Mouse (Mus musculus): ENCODE measurements at regions not wholly inside any gene's neighbourhood (a gene's known extent, or its start where the extent isn't known, plus 50 kb on each side); places are given as distances from the start of the nearest gene placed in this dataset.

DNA sequence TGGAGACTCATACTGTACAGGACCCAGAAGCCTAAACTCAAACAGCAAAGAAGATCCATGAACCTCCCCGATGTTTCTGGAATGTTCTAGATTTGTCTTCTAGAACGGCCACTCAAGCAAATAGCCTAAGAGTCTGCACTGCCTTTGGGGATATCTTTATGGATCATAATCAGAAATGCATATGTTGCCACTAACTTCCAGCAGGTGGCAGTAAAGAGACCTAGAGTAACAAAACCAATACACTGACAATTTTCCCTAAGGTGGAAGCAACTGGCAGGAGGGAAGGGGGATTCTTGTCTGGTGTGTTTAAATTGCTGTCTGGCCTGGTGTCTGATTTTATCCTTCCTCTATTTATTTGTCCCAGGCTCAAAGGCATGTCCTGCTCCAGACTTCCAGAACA lies 69.2 kb upstream of the Cdh5 start:
- TF ChIP-seq CTCF (IDR thresholded peaks at IDR 0.05; ENCODE audit: low read depth, low read length) (no peak), EP300 (IDR thresholded peaks at IDR 0.05; ENCODE audit: insufficient read depth, low read depth, low read length) (no peak), POLR2A (IDR thresholded peaks at IDR 0.05; ENCODE audit: insufficient read depth, low read length) (no peak)
- no peak overlapping the region for H3K4me3 ChIP-seq (ENCODE audit: low read depth, low read length)
- no peaks in the 10 kb centered on the region for H3K4me1 ChIP-seq (ENCODE audit: control insufficient read depth, insufficient read depth, low read length)
- 0 out of 2 replicates have a peak, but pooled peaks cover 4% of the 10 kb centered on the region for H3K27me3 ChIP-seq (ENCODE audit: control insufficient read depth, insufficient read depth, low read length, poor library complexity, severe bottlenecking)
- H3K9me3 ChIP-seq (replicated peaks; ENCODE audit: control insufficient read depth, insufficient read depth, low read length, poor library complexity, severe bottlenecking): peaks cover 20% of the 10 kb centered on the region
- no peak overlapping the region for H3K9ac ChIP-seq (ENCODE audit: low read depth, poor library complexity, severe bottlenecking)
- no peaks in the 10 kb centered on the region for H3K36me3 ChIP-seq (ENCODE audit: control insufficient read depth, insufficient read depth, low read length, poor library complexity, severe bottlenecking)
- H3K27ac ChIP-seq (ENCODE audit: insufficient read depth, low read length): no peak overlapping the region

DNA sequence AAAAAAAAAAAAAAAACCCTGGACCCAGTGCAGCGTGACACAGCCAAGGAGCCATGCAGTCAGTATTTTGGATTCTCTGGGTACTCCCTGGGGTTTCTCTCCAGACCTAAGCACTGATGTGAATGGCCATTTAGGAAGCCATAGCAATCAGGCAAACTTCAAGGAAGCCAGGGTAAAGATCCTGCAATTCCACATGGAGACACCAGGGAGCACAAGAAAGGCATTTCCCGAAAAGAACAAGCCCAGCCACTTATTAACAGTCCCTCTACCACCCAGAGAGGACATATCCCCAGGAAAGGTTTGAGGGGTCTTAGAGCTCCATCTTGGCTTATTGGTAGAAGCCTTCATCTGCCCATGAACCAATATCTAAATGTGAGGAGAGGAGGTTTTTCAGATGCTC lies 68.3 kb upstream of the Cdh5 start:
- no peak for TF ChIP-seq POLR2A (IDR thresholded peaks at IDR 0.05; ENCODE audit: insufficient read depth, low read length)
- no peak for TF ChIP-seq CTCF (IDR thresholded peaks at IDR 0.05; ENCODE audit: low read depth, low read length)
- TF ChIP-seq EP300 (IDR thresholded peaks at IDR 0.05; ENCODE audit: insufficient read depth, low read depth, low read length): no peak
- Histone ChIP-seq H3K36me3 (ENCODE audit: control insufficient read depth, insufficient read depth, low read length, poor library complexity, severe bottlenecking) (no peaks in the 10 kb centered on the region), H3K27ac (ENCODE audit: insufficient read depth, low read length) (no peak overlapping the region), H3K4me3 (ENCODE audit: low read depth, low read length) (no peak overlapping the region), H3K27me3 (ENCODE audit: control insufficient read depth, insufficient read depth, low read length, poor library complexity, severe bottlenecking) (0 out of 2 replicates have a peak, but pooled peaks cover 4% of the 10 kb centered on the region), H3K9me3 (replicated peaks; ENCODE audit: control insufficient read depth, insufficient read depth, low read length, poor library complexity, severe bottlenecking) (peaks cover 20% of the 10 kb centered on the region), H3K4me1 (ENCODE audit: control insufficient read depth, insufficient read depth, low read length) (no peaks in the 10 kb centered on the region), H3K9ac (ENCODE audit: low read depth, poor library complexity, severe bottlenecking) (no peak overlapping the region)

DNA sequence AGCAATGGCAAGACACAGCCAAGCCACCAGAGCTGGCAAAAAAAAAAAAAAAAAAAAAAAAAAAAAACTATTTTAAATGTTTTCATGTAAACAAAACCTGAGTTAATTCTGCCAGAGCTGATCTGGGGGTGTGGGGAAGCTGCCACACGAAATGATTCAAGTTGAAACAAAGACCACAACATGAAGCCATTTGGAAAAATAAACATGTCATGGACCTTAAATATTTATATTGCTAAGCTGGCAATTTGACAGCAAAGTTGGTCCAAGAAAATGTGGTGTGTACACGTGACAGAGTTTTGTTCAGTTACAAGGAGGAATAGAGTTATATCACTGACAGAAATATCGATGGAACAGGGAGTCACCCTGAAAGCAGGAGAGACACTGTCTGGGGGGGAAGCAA lies 67.1 kb upstream of the Cdh5 start:
- Histone ChIP-seq H3K4me3 (ENCODE audit: low read depth, low read length) (no peak overlapping the region), H3K27me3 (ENCODE audit: control insufficient read depth, insufficient read depth, low read length, poor library complexity, severe bottlenecking) (0 out of 2 replicates have a peak, but pooled peaks cover 4% of the 10 kb centered on the region), H3K4me1 (ENCODE audit: control insufficient read depth, insufficient read depth, low read length) (no peaks in the 10 kb centered on the region), H3K9ac (ENCODE audit: low read depth, poor library complexity, severe bottlenecking) (no peak overlapping the region), H3K27ac (ENCODE audit: insufficient read depth, low read length) (no peak overlapping the region), H3K9me3 (replicated peaks; ENCODE audit: control insufficient read depth, insufficient read depth, low read length, poor library complexity, severe bottlenecking) (peaks cover 20% of the 10 kb centered on the region), H3K36me3 (ENCODE audit: control insufficient read depth, insufficient read depth, low read length, poor library complexity, severe bottlenecking) (no peaks in the 10 kb centered on the region)
- TF ChIP-seq EP300 (IDR thresholded peaks at IDR 0.05; ENCODE audit: insufficient read depth, low read depth, low read length) (no peak), CTCF (IDR thresholded peaks at IDR 0.05; ENCODE audit: low read depth, low read length) (no peak), POLR2A (IDR thresholded peaks at IDR 0.05; ENCODE audit: insufficient read depth, low read length) (no peak)

GRCm38 (mm10) chr8:104036580-104037477 lies 64.6 kb upstream of the Cdh5 start:
- no peak overlapping the region for H3K9ac ChIP-seq (ENCODE audit: low read depth, poor library complexity, severe bottlenecking)
- H3K27ac ChIP-seq (ENCODE audit: insufficient read depth, low read length): no peak overlapping the region
- H3K4me1 ChIP-seq (ENCODE audit: control insufficient read depth, insufficient read depth, low read length): no peaks in the 10 kb centered on the region
- no peak overlapping the region for H3K4me3 ChIP-seq (ENCODE audit: low read depth, low read length)
- peaks cover 5% of the 10 kb centered on the region for H3K9me3 ChIP-seq (replicated peaks; ENCODE audit: control insufficient read depth, insufficient read depth, low read length, poor library complexity, severe bottlenecking)
- TF ChIP-seq CTCF (IDR thresholded peaks at IDR 0.05; ENCODE audit: low read depth, low read length): no peak
- TF ChIP-seq POLR2A (IDR thresholded peaks at IDR 0.05; ENCODE audit: insufficient read depth, low read length): no peak
- TF ChIP-seq EP300 (IDR thresholded peaks at IDR 0.05; ENCODE audit: insufficient read depth, low read depth, low read length): no peak
- 0 out of 2 replicates have a peak, but pooled peaks cover 1% of the 10 kb centered on the region for H3K27me3 ChIP-seq (ENCODE audit: control insufficient read depth, insufficient read depth, low read length, poor library complexity, severe bottlenecking)
- no peaks in the 10 kb centered on the region for H3K36me3 ChIP-seq (ENCODE audit: control insufficient read depth, insufficient read depth, low read length, poor library complexity, severe bottlenecking)

- TF ChIP-seq POLR2A (IDR thresholded peaks at IDR 0.05; ENCODE audit: insufficient read depth, low read length) (no peak), EP300 (IDR thresholded peaks at IDR 0.05; ENCODE audit: insufficient read depth, low read depth, low read length) (no peak), CTCF (IDR thresholded peaks at IDR 0.05; ENCODE audit: low read depth, low read length) (no peak)
- no peaks in the 10 kb centered on the region for H3K4me1 ChIP-seq (ENCODE audit: control insufficient read depth, insufficient read depth, low read length)
- 0 out of 2 replicates have a peak, but pooled peaks cover 1% of the 10 kb centered on the region for H3K27me3 ChIP-seq (ENCODE audit: control insufficient read depth, insufficient read depth, low read length, poor library complexity, severe bottlenecking)
- H3K36me3 ChIP-seq (ENCODE audit: control insufficient read depth, insufficient read depth, low read length, poor library complexity, severe bottlenecking): no peaks in the 10 kb centered on the region
- H3K9me3 ChIP-seq (replicated peaks; ENCODE audit: control insufficient read depth, insufficient read depth, low read length, poor library complexity, severe bottlenecking): no peaks in the 10 kb centered on the region
- H3K27ac ChIP-seq (ENCODE audit: insufficient read depth, low read length): no peak overlapping the region
- no peak overlapping the region for H3K4me3 ChIP-seq (ENCODE audit: low read depth, low read length)
- H3K9ac ChIP-seq (ENCODE audit: low read depth, poor library complexity, severe bottlenecking): no peak overlapping the region
These were observed 63.8 kb upstream of the Cdh5 start for GRCm38 (mm10) chr8:104037611-104038010.

GRCm38 (mm10) chr8:104039526-104039925 lies 61.9 kb upstream of the Cdh5 start:
- no peaks in the 10 kb centered on the region for H3K9me3 ChIP-seq (replicated peaks; ENCODE audit: control insufficient read depth, insufficient read depth, low read length, poor library complexity, severe bottlenecking)
- TF ChIP-seq CTCF (IDR thresholded peaks at IDR 0.05; ENCODE audit: low read depth, low read length) (no peak), POLR2A (IDR thresholded peaks at IDR 0.05; ENCODE audit: insufficient read depth, low read length) (no peak), EP300 (IDR thresholded peaks at IDR 0.05; ENCODE audit: insufficient read depth, low read depth, low read length) (no peak)
- no peak overlapping the region for H3K27ac ChIP-seq (ENCODE audit: insufficient read depth, low read length)
- H3K4me1 ChIP-seq (ENCODE audit: control insufficient read depth, insufficient read depth, low read length): no peaks in the 10 kb centered on the region
- H3K27me3 ChIP-seq (ENCODE audit: control insufficient read depth, insufficient read depth, low read length, poor library complexity, severe bottlenecking): 0 out of 2 replicates have a peak, but pooled peaks cover under 1% of the 10 kb centered on the region
- H3K4me3 ChIP-seq (ENCODE audit: low read depth, low read length): no peak overlapping the region
- H3K36me3 ChIP-seq (ENCODE audit: control insufficient read depth, insufficient read depth, low read length, poor library complexity, severe bottlenecking): no peaks in the 10 kb centered on the region
- no peak overlapping the region for H3K9ac ChIP-seq (ENCODE audit: low read depth, poor library complexity, severe bottlenecking)
